Mouse (Mus musculus) cerebellum, adult 8-10 months (tissue): ENCODE data around the gene Asns.

Experiments
- DNase-seq: peaks from one replicate; pipeline ENCODE4 v3.0.0; 2022

The Asns gene

GRCm38 (mm10) chr6:7692884-7693585 lies at the start of gene Asns:
TSS of gene Asns (minus strand) at chr6:7693254.
- peak; percentile 86 for DNase-seq

GRCm38 (mm10) chr6:7741721-7742120 lies 48.7 kb upstream of the Asns start:
- no peak for DNase-seq

- DNase-seq, result no peak
These were observed 44.8 kb upstream of the Asns start for GRCm38 (mm10) chr6:7737842-7738241.

GRCm38 (mm10) chr6:7732754-7733708 lies 40.0 kb upstream of the Asns start:
- peak; percentile 73 for DNase-seq

- DNase-seq, result no peak
These were observed 39.0 kb upstream of the Asns start for GRCm38 (mm10) chr6:7732097-7732496.

- no peak for DNase-seq
These were observed 36.1 kb upstream of the Asns start for GRCm38 (mm10) chr6:7729128-7729527.

- DNase-seq, result no peak
These were observed 35.2 kb upstream of the Asns start for GRCm38 (mm10) chr6:7728241-7728640.

- no peak for DNase-seq
These were observed 23.2 kb upstream of the Asns start for GRCm38 (mm10) chr6:7716236-7716635.

- DNase-seq, result no peak
These were observed 21.2 kb upstream of the Asns start for GRCm38 (mm10) chr6:7714230-7714629.

- no peak for DNase-seq
These were observed 18.8 kb upstream of the Asns start for GRCm38 (mm10) chr6:7711837-7712330.

GRCm38 (mm10) chr6:7708246-7708645 lies 15.2 kb upstream of the Asns start:
- no peak for DNase-seq

GRCm38 (mm10) chr6:7706796-7707195 lies 13.7 kb upstream of the Asns start:
- no peak for DNase-seq

- DNase-seq, result no peak
These were observed 5.1 kb upstream of the Asns start for GRCm38 (mm10) chr6:7697999-7698699.

- DNase-seq, result no peak
These were observed 4.1 kb upstream of the Asns start for GRCm38 (mm10) chr6:7697077-7697643.

GRCm38 (mm10) chr6:7696641-7697040 lies 3.6 kb upstream of the Asns start:
- no peak for DNase-seq

- DNase-seq, result no peak
These were observed 2.8 kb upstream of the Asns start for GRCm38 (mm10) chr6:7695901-7696300.

- no peak for DNase-seq
These were observed 612 bp upstream of the Asns start for GRCm38 (mm10) chr6:7693666-7694065.

GRCm38 (mm10) chr6:7692451-7692850 lies 603 bp downstream of the Asns start:
- DNase-seq, result no peak

- DNase-seq, result no peak
These were observed 1.0 kb downstream of the Asns start for GRCm38 (mm10) chr6:7692037-7692436.

- DNase-seq, result no peak
These were observed 2.6 kb downstream of the Asns start for GRCm38 (mm10) chr6:7690456-7690855.

GRCm38 (mm10) chr6:7689180-7689579 lies 3.9 kb downstream of the Asns start:
- DNase-seq, result no peak

- no peak for DNase-seq
These were observed 7.0 kb downstream of the Asns start for GRCm38 (mm10) chr6:7686047-7686446.
